Mouse (Mus musculus) erythroblast, embryonic 14.5 days (primary cell): ENCODE measurements around the gene Sox5.

Experiments
- GATA1 ChIP-seq: IDR thresholded peaks from 2 replicates; pipeline ENCODE4 v1.6.1; 2012; ENCODE audit warnings: low read length, inconsistent platforms, mixed read lengths
- TAL1 ChIP-seq: IDR thresholded peaks from 3 replicates; pipeline ENCODE4 v1.6.1; 2012; ENCODE audit warnings: low read length, inconsistent platforms, mixed read lengths

GRCm38 (mm10) chr6:144541316-144541715, 240.5 kb downstream of the Sox5 start:
- TF ChIP-seq GATA1, result no peak
- TF ChIP-seq TAL1, result no peak
